Mouse (Mus musculus): ENCODE measurements around the gene Samsn1.

The Samsn1 gene

GRCm38 (mm10) chr16:76022181-76022580 is at the start of gene Samsn1:
Gene Samsn1 (minus strand): TSS chr16:76022281.
- no peak for DNase-seq (ENCODE audit: low spot score)

- DNase-seq (ENCODE audit: low spot score): no peak
Observed at GRCm38 (mm10) chr16:76066082-76066635, 44.1 kb upstream of the Samsn1 start.

- DNase-seq (ENCODE audit: low spot score): no peak
Observed at GRCm38 (mm10) chr16:76054976-76055375, 32.9 kb upstream of the Samsn1 start.

GRCm38 (mm10) chr16:76054079-76054478 is 32.0 kb upstream of the Samsn1 start:
- DNase-seq (ENCODE audit: low spot score): no peak

- DNase-seq (ENCODE audit: low spot score): no peak
Observed at GRCm38 (mm10) chr16:76053537-76053936, 31.5 kb upstream of the Samsn1 start.

GRCm38 (mm10) chr16:76047066-76047465 is 25.0 kb upstream of the Samsn1 start:
- no peak for DNase-seq (ENCODE audit: low spot score)

- DNase-seq (ENCODE audit: low spot score): no peak
Observed at GRCm38 (mm10) chr16:76040319-76040945, 18.4 kb upstream of the Samsn1 start.

GRCm38 (mm10) chr16:76019164-76019563 is 2.9 kb downstream of the Samsn1 start:
- no peak for DNase-seq (ENCODE audit: low spot score)

- no peak for DNase-seq (ENCODE audit: low spot score)
Observed at GRCm38 (mm10) chr16:76003812-76004389, 18.2 kb downstream of the Samsn1 start.

GRCm38 (mm10) chr16:76002870-76003572 is 19.1 kb downstream of the Samsn1 start:
- DNase-seq (ENCODE audit: low spot score): no peak

GRCm38 (mm10) chr16:76002287-76002686 is 19.8 kb downstream of the Samsn1 start:
- no peak for DNase-seq (ENCODE audit: low spot score)

GRCm38 (mm10) chr16:76001788-76002187 is 20.3 kb downstream of the Samsn1 start:
- no peak for DNase-seq (ENCODE audit: low spot score)

- no peak for DNase-seq (ENCODE audit: low spot score)
Observed at GRCm38 (mm10) chr16:76000127-76000526, 22.0 kb downstream of the Samsn1 start.

- no peak for DNase-seq (ENCODE audit: low spot score)
Observed at GRCm38 (mm10) chr16:75990173-75990572, 31.9 kb downstream of the Samsn1 start.

GRCm38 (mm10) chr16:75983831-75984230 is 38.2 kb downstream of the Samsn1 start:
- no peak for DNase-seq (ENCODE audit: low spot score)

- no peak for DNase-seq (ENCODE audit: low spot score)
Observed at GRCm38 (mm10) chr16:75979381-75979780, 42.7 kb downstream of the Samsn1 start.

- no peak for DNase-seq (ENCODE audit: low spot score)
Observed at GRCm38 (mm10) chr16:75977798-75978197, 44.3 kb downstream of the Samsn1 start.

GRCm38 (mm10) chr16:75975682-75976332 is 46.3 kb downstream of the Samsn1 start:
- DNase-seq (ENCODE audit: low spot score): peak; percentile 11

- DNase-seq (ENCODE audit: low spot score): no peak
Observed at GRCm38 (mm10) chr16:75970266-75970998, 51.6 kb downstream of the Samsn1 start.

- no peak for DNase-seq (ENCODE audit: low spot score)
Observed at GRCm38 (mm10) chr16:75962021-75962420, 60.1 kb downstream of the Samsn1 start.

- peak; percentile 51 for DNase-seq (ENCODE audit: low spot score)
Observed at GRCm38 (mm10) chr16:75961487-75961886, 60.6 kb downstream of the Samsn1 start.

GRCm38 (mm10) chr16:75961036-75961435 is 61.0 kb downstream of the Samsn1 start:
- DNase-seq (ENCODE audit: low spot score): no peak
